Mouse (Mus musculus) bone marrow, adult 2 months (tissue): ENCODE measurements around the gene Krt39. TPM values are rescaled to one million over a fixed set of nuclear protein-coding genes. Genes with fewer than 3 reads are reported as not detected.

ENCODE experiments used
- H3K27ac ChIP-seq: fragments of 200-500 bp; 2 replicates; pipeline ENCODE4 v1.5.1; 2012; ENCODE audit warnings: low read depth, mild to moderate bottlenecking, control low read depth, inconsistent platforms, low read length; ENCODE audit not compliant: control insufficient read depth, poor library complexity, insufficient read depth
- H3K4me1 ChIP-seq: fragments of 200-500 bp; 2 replicates; pipeline ENCODE4 v1.6.1; 2011; ENCODE audit warnings: low read length; ENCODE audit not compliant: control insufficient read depth, insufficient read depth
- H3K4me3 ChIP-seq: fragments of 200-500 bp; replicated peaks from 2 replicates; pipeline ENCODE3; 2011; ENCODE audit warnings: mild to moderate bottlenecking, low read depth, low read length, control low read depth; ENCODE audit not compliant: control insufficient read depth
- CTCF ChIP-seq: fragments of 200-500 bp; IDR thresholded peaks from 2 replicates; pipeline ENCODE4 v1.5.1; 2011; ENCODE audit warnings: low read length, control low read depth; ENCODE audit not compliant: control insufficient read depth, insufficient read depth
- POLR2A ChIP-seq: fragments of 200-500 bp; IDR thresholded peaks from 2 replicates; pipeline ENCODE4 v1.6.1; 2011; ENCODE audit warnings: low read depth, mild to moderate bottlenecking, control low read depth, low read length, borderline replicate concordance; ENCODE audit not compliant: control insufficient read depth
- WGBS: fragments of 180-500 bp; shearing (Covaris S2); methylation state at CpG from one replicate; pipeline ENCODE4 v1.1.7; 2018; 5-methylcytosine and 5-hydroxymethylcytosine counted together
- polyA plus RNA-seq: library from polyadenylated mRNA; stranded (reverse); fragments of >200 nt; gene quantifications from 2 replicates; pipeline ENCODE4 v1.2.4, GENCODE M21; 2011; ENCODE audit warnings: low replicate concordance; ENCODE audit not compliant: missing spikeins, insufficient read depth, insufficient read length

Krt39 gene
- polyA plus RNA-seq, 1 experiment, result not detected

DNA sequence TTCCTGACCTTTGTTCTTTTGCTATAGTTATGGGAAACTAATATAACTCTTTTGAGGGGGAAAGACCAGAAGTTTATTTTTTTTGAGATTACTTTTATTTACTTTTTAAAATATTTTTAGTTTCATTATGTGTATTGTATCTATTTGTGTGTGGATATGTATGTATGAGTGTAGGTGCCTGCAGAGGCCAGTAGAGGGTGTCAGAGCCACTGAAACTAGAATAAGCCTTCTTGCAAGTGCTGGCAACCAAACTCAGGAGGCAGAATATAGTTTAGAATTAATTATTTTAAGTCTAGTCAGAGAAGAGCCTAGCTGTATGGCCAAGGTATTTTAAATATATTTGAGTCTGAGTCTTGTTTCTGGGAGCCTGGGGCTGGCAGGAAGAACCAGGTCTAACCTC is 26.8 kb upstream of the Krt39 start:
- Histone ChIP-seq H3K27ac (no peak overlapping the region), H3K4me1 (no peaks in the 10 kb centered on the region), H3K4me3 (no peak overlapping the region)
- TF ChIP-seq POLR2A (no peak), CTCF (no peak)

DNA sequence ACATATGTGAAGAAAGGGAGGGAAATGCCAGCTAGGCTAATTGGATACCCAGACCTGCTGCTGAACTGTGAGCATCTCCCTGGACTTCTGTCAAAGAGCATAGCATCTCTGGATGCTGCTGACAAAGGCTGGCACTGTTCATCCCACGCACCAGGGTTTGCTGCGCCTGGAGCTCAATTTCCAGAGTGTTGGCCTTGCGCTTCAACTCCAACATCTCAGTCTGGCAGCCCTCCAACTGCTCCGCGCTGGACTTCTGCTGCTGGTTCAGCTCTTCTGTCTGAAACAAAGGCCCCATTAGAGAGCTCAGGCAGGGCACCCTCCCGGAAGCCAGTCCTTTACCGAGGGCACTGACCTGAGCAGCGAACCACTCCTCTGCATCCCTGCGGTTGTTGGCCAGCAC is 18.6 kb upstream of the Krt39 start:
- WGBS, result 80% methylated on average over 9 of the region's 9 CpGs
- no peak for TF ChIP-seq POLR2A
- TF ChIP-seq CTCF, result no peak
- H3K4me3 ChIP-seq, result no peak overlapping the region
- H3K27ac ChIP-seq, result no peak overlapping the region
- H3K4me1 ChIP-seq, result no peaks in the 10 kb centered on the region

DNA sequence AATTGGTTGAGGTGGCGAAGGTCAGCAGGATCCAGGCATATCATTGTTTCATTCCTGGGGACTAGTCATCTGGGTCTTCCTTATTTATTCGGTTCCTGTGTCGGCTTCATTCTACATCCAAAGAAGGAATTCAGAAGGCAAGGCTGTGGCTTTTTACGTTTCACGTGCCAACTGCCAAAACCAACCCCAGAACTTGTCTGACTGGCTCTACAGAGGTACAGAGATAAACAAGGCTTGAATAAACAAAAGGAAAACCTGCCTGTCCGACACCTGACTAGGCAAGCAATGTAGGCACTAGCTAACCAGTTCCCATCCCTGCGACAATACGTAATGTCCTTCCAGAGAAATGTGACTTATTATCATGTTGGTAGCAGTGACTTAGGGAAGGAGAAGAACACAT is 7.0 kb downstream of the Krt39 start:
- 74% methylated on average over 8 of the region's 8 CpGs for WGBS

DNA sequence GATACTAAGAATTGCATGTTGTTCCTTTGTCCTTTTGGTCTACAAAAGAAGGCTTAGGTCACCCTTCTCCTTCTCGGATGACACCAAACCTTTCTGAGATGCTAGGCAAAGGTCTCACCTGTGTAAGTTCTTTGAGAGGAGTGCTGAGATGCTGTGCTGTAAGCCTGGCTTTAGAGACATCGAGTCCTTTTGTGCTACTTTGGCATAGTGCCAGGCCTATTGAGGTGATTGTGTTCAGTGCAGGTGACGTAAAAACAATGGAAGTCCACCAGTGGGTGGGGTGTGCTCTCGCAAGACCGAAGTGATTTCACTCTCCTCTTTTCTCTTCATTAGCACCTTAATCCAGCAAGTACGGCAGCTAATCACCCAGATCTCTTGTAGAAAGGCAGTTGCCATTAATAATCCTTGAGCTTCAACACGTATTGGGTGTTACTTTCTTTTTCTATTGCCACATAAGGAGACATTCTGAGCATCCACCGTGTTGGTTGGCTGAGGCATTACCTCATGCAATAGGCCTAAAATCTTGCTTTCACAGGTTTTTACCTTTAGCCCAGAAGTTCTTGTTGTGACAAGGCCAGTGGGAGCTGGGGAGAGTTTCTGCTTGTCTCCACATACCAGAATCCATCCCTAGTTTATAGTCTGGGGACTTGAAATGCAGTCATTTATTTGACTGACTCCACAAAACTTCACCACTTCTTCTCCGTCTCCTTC is 20.9 kb downstream of the Krt39 start:
- TF ChIP-seq POLR2A (no peak), CTCF (no peak)
- WGBS, result 74% methylated on average over 9 of the region's 9 CpGs
- no peaks in the 10 kb centered on the region for H3K4me1 ChIP-seq
- no peak overlapping the region for H3K27ac ChIP-seq
- H3K4me3 ChIP-seq, result no peak overlapping the region

More for the DNA sequence above, 7.0 kb downstream of the Krt39 start:
- Histone ChIP-seq H3K27ac (no peak overlapping the region), H3K4me3 (no peak overlapping the region), H3K4me1 (no peaks in the 10 kb centered on the region)
- TF ChIP-seq CTCF (no peak), POLR2A (no peak)

DNA sequence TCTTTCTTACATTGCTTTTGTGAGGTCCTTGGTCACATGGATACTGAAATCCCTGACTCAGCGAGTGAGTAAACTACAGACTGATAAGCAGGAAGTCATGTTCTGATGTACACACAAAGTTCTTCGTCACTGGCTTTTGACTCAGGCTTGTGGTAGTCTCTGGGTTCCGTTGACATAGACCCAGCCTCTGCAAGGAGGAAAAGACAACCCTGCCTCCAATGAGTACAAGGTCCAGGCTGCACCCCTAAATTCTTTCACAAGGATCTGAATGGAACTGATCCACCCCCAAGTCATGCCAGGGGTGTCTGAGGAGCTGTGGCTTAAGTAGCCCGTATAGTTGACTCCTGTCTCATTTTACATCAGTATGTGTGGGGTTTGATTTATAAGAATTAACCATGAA is 24.7 kb downstream of the Krt39 start:
- H3K4me3 ChIP-seq, result no peak overlapping the region
- 72% methylated on average over 4 of the region's 4 CpGs for whole genome bisulfite sequencing
- TF ChIP-seq CTCF, result no peak
- no peak for TF ChIP-seq POLR2A
- H3K27ac ChIP-seq, result no peak overlapping the region
- no peaks in the 10 kb centered on the region for H3K4me1 ChIP-seq

DNA sequence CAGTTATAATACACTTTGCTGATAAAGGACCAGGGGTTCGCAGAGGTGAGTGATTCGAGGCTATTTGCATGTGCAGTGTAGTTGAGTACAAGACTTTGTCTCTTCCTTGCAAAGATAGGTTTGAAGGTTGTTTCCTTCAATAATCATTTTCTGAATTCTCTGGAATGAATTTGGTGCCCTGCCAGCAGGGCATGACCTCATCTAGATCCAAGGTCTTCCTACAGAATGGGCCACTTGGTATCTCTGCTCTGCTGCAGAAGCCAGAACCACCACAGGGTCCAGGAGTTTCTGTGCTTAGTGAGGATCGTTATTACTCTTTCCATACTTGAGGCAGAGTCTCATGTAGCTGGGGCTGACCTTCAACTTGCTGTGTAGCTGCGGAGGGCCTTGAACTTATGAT is 26.4 kb downstream of the Krt39 start:
- Histone ChIP-seq H3K27ac (no peak overlapping the region), H3K4me1 (no peaks in the 10 kb centered on the region), H3K4me3 (no peak overlapping the region)
- TF ChIP-seq CTCF (no peak), POLR2A (no peak)
- 81% methylated on average over 4 of the region's 4 CpGs for WGBS

DNA sequence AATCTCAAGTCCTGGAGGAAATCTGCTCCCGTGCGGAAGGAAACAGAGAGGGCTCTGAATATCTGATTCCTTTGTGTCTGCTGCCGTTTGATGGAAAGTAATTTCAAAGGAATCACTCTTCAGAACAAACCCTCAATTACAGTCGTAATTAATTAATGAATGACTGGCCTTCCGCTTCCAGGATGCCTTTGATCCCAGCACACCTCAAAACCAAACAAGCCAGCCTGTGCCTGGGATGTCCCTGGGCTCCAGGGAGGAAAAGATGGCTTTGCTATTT is 27.6 kb downstream of the Krt39 start:
- Histone ChIP-seq H3K27ac (no peak overlapping the region), H3K4me1 (no peaks in the 10 kb centered on the region), H3K4me3 (no peak overlapping the region)
- 49% methylated on average over 5 of the region's 5 CpGs for WGBS
- no peak for TF ChIP-seq POLR2A
- TF ChIP-seq CTCF, result no peak

DNA sequence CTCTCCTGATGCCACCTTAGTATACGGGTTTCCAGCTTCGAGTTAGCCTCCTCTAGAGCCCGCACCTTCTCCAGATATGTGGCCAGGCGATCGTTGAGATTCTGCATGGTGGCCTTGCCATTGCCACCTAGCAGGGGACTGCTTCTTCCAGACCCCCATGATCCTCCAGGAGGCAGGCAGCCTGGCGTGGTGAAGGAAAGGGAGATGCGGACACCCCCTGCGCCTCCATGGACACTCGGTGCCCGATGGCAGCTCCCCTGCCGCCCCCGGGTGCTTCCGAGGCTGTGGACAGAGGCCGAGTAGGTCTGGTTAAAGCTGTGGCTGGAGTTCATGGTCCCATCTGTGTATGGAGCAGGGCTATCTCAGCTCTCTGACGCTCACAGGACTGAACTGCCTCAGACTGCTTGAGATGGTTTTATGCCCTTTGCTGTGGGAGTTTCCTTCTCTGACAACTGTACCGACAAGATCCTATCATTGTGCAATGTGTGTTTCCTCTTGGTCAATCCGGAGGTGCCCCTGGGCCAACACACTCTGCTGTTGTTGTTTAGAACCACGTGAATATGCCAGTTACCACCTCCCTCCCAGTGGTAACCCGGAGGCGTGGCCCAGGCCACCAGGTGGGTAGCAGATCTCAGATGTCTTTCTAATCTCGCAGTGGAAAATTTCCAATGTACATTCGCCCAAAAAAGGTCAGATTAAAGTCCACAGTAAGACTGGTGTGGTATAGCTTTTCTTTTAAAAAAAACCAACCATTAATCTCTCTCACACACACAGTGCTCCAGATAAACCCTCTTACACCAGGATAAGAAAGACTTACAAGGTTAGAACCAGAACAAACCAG is 28.2 kb downstream of the Krt39 start, which contains the start of gene Krt23:
Krt23 (minus strand) TSS at position 405 of the 841 bp plus-strand sequence.
- no peak within 1 kb of the TSS for H3K27ac ChIP-seq
- H3K4me3 ChIP-seq, result no peak within 1 kb of the TSS
- H3K4me1 ChIP-seq, result no peaks in the 10 kb centered on the region
- no peak for TF ChIP-seq POLR2A
- TF ChIP-seq CTCF, result no peak
- WGBS, result 74% methylated on average over 22 of the region's 22 CpGs

DNA sequence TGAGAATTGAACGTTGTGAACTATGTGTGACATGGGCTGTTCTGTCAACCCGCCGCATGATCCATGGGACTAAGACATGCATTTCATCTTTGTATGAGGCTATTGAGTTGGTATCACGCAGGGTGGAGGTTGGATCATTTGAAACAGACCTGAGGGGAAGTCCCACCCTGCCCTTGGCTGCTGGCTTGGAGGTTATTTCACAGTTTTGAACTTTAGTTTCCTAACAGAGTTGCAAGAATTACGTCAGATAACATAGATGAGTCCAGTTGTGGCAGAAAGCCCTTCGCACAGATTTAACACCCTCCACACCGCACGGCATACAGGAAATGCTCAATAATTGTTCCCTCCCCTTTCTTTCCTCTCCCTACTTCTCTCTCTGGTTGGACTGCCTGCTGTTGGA is 30.1 kb downstream of the Krt39 start:
- Histone ChIP-seq H3K27ac (no peak overlapping the region), H3K4me3 (no peak overlapping the region), H3K4me1 (no peaks in the 10 kb centered on the region)
- no peak for TF ChIP-seq POLR2A
- TF ChIP-seq CTCF, result no peak
- WGBS, result 69% methylated on average over 8 of the region's 8 CpGs
